Mouse (Mus musculus): ENCODE results near the gene Anks1b.
"Not testable (repeated sequence)": the region's sequence is repeated elsewhere in the genome, so short reads cannot be mapped to it uniquely, and the experiment has no call there.

The Anks1b gene

DNA sequence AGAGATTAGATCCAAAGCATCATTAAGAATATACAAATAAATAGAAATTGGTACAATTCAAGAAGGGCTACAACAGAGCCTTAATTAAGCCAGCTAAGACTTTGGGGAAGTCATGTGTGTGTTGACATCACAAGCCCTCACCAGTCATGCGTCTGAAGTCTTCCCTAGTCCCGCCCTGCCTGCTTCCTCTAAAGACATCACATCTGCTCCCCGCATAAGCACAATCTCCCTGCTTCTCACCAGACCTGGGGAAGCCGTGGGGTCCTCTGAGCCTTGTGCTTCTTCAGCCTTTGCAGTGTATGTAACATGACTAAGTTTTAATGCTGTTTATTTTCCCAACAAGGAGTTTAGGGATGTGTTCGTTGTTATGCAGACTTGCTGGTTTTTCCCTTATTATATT is 706.7 kb downstream of the Anks1b start:
- no peak for DNase-seq

DNA sequence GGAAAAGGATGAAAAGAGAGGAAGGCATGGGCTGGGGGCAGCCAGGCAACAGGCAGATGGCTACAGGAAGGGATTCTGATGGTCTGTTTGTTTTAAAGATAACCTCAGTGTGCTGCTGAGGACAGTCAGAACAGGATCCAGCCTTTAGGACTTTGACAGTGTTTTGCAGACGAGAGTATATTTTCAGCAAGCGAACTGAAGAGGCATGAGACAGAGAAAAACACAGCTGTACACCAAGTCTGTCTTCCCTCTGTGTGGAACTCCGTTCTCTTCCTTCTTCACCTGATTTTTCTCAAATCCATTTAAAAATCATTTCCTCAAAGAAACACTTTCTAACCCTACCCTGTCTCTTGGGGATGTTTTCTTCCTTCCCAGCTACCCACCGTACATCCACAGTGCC is 710.7 kb downstream of the Anks1b start:
- no peak for DNase-seq

DNA sequence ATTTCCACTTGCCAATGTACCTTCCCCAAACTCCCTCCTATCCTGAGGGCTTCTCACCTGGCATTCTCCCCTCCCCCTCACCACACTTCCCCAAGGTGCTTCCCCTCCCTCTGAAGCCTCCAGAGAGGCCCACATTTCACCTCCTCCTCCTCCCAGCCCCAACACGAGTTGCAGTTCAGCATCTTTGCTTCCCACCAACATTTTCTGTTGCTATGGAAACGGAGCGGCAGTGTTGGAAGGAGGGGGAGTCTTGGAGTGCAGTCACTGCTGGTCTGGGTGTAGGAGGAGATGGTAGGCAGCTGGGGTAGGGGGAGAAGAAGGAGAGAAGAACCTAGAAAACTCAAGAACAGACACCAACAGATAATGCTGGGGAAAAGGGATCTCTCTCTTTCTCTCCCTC is 722.8 kb downstream of the Anks1b start:
- no peak for DNase-seq

DNA sequence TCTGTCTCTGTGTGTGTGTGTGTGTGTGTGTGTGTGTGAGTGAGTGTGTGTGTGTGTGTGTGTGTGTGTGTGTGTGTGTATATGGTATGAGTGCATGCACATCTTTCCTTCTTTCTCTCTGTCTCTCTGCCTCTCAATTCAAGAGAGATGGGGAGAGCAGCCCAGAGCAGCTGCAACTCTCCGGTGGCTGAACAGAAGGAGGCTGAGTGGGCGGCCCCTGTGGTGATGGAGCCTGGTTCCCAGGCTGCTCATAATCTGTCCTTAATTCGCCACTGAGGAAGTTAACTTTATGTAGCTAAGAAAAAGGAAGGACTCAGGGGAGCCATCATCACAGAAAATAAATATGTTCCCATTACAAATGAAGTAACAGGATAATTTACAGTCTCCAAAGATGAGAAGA is 723.3 kb downstream of the Anks1b start:
- peak; percentile 63 to 73 for DNase-seq

DNA sequence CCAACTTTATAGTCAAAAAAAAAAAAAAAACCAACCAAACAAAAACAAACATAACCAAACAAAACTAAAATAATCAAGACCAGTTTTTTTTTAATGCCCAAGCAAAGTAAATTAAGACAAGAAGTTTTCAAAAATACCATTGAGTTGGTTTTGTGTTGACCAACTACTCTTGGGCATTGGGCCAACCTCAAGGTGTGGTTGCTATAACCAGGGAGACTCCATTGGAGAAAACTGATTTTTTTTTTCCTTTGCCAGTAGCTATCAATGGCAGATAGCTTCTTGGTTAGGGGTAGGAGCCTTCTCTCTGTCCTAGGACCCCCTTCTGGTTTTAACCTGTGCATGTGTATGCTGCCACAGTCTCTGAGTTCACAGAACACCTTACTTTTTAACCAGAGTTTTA is 725.8 kb downstream of the Anks1b start:
- peak in 1 of 2 experiments; percentile 53 for DNase-seq

DNA sequence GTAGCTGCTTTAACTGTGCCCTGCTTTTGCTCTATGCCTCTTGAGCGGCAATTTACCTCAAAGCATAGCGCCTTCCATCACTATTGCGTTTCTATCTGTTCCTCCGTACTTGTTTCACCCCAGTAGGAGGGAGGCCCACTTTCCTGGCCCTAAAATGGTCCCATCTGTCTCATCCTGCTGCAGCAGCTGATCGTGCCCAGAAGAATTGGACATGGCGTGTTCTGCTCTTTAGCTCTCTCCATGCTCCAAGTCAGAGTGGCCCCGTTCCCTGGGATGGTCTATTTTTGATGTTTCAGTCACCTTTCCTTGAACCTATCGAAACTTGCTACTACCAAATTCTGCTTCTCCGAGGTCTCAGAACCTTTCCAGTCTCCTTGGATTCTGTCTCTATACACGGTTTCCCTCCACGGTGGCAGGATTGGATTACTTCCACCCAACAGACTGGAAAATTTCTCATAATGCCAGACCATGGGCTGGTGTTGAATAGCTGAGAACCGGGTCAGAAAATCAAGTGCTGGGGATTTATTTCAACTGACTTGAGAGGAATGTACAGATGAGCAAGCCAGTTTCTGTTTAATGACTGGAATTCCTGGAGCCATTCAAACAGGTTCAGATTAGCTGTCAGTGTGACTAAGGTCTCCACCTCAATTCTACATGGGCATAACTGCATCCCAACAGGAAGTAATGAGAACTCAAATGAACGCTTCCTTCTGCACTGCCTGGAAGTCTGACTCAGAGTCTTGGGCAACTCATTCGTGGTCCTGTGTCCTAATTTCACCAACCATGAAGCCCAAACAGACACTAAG is 726.6 kb downstream of the Anks1b start:
- DNase-seq, result peak; percentile 84 to 89

DNA sequence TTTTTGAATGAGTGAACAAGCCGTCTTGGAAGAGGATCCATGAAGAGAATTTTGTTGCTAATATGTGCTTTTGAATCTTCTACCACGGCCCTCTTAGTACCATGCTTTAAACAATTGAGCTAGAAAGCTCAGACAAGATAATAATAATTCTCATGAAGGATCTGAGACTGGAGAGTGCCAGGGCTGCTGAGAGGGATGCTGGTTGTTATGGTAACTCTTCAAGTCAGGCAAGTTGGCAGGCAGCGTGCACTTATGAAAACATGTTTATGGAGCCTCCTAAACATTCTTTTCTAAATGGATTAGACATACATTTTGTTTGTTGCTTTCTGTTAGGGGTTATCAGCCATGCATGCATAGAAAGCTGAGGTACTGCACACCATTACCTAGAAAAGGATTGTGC is 734.3 kb downstream of the Anks1b start:
- DNase-seq, result no peak

DNA sequence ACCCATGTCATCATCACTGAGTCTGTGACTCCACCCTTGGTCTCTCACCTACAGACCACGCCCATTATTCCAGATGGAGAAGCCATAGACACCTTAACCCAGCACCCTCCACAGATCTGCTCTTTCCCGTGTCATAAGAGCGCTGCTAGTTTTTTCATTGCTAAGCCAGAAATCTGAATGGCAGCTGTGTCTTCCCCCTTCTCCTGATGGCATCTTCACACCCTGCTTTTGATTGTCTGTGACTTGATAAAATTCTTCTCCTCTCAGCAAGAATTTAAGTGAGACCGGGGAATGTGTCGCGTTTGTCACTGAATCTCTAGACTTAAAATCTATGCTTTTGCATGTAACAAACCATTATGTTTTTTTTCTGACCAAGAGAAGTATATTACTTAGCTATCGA is 736.1 kb downstream of the Anks1b start:
- no peak for DNase-seq

DNA sequence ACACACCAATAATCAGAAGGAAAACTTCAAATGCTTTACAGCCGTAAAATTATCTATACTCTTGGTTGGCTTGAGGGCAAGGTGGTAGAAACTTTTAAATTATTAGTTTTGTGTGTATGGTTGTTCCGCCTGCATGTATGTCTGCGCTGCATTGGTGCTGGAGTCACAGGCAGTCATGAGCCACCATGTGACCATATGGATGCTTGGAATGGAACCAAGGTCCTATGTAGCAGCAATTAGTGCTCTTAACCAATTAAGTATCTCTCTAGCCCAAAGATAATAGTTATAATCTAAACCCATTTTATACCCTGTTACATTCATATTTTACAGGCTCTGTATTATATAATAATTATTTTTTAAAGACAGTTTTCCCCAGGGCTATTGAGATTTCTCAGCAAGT is 739.7 kb downstream of the Anks1b start:
- no peak for DNase-seq

DNA sequence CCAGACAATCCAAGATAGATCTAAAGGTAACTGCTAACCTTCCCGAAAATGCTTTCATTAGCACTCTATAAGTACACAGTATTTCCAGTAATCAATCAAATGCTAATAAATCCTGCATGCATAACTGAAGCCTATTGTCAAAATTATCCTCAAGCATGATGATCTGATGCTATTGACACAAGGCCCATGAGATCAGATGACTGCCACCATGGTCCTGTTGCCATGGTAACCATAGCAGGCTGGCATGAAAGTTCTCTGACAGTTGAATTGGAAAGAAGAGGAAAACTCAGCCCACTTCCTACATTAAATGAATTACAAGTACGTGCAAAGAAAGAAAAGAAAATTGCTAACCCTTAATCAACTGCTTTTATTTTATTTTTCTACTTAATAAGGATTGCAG is 741.9 kb downstream of the Anks1b start:
- DNase-seq, result no peak

DNA sequence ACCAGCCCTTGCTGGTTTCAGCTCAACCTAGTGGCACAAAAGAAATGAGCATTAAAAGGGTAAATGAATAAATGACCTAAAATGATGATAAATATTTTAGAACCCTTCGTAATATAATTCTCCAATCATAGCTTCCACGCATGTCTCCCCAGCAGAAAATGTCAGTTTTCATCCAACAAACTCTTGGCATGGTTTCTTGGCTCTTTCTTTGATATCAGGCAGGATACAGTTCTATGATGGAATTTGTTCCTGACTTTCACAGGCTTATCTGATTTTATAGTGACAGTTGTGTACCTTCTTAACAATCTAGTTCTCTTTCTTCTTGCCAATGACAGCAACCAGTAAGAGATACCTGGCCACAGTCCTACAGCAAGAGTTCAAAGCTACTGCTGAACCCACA is 743.3 kb downstream of the Anks1b start:
- DNase-seq, result no peak

DNA sequence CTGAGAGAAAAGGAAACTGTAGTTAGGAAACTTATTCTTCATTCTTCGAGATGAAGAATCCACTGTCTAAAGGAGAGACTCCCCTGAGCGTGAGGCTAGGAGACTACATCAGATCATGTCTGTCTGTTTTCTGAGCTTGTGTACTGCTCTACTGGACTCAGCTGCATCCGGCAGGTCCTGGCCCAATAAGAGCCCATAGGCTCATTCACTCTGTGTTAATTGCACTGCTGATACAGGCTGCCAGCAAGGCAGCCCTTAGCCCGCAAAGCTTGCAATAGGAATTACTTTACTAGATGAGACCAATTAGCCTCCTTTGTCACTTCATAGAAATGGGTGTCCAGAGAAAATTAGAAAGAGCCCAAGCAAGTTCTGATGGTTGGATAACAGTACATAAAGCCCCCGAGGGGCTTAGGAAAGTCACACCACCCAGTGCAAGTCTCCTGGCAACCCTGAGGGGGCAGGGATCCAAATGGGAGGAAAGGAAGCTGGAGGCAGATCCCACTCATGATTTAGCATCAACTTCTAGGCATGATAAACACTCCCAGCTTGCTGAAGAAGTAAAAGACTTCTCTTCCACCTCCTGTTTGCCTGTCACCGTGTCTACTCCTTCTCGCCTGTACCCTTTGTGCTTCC is 744.5 kb downstream of the Anks1b start:
- DNase-seq, result no peak

DNA sequence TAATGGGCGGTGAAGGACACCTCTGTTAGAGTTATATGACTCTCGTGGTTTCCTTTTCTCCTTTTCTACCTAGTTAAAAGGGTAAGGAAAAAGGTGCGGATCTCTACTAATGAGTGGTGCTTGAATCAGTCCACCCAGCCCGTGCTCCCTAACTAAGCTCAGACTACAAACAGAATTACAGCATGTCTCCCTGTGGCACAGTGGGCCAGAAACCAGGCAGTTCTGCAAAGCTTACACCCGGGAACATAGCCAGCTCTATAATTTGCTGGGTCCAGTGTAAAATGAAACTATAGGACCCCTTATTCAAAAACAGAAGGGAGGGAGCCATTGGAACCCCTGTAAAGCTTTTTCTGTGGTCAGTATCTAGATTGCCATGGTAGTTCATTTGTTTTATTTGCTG is 754.2 kb downstream of the Anks1b start:
- no peak for DNase-seq

DNA sequence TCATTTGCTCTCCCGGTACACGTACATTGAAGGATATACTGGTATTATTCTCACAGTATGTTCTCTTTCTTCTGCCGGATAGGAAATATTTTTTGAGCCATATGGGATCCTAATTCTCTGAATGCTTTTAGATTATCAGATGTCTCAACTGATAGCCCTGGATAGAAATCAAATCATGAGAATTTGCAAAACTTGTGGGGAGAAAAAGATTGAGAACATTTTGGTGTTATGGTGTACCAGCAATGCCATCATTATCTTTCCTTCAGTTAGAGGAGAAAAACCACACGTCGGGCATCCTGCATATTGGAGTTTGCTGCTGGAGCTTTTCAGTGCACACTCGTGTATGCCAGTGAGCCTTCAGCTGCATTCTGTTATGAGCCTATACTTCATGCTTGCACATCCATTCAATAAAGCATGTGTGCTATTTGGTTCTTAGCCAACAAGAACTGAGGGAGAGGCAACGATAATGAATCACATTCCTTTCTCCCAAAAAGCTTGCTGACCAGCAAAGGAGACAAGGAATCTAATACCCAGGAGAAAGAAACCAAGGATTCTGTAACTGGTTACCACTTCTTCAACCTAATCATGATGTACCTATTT is 756.9 kb downstream of the Anks1b start:
- DNase-seq, result no peak

DNA sequence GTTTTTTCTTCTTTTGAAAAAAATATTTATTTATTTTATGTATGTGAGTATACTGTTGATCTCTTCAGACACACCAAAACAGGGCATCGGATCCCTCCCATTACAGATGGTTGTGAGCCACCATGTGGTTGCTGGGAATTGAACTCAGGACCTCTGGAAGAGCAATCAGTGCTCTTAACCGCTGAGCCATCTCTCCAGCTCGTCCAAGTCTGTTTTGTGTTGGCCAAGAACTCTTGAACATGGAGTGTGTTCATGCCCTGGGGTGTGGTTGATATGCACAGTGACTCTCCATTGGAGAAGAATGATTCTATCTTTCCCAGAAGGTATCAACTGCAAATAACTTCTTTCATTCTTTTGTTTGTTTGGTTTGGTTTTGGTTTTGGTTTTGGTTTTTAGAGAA is 757.5 kb downstream of the Anks1b start:
- not testable (repeated sequence) for DNase-seq

DNA sequence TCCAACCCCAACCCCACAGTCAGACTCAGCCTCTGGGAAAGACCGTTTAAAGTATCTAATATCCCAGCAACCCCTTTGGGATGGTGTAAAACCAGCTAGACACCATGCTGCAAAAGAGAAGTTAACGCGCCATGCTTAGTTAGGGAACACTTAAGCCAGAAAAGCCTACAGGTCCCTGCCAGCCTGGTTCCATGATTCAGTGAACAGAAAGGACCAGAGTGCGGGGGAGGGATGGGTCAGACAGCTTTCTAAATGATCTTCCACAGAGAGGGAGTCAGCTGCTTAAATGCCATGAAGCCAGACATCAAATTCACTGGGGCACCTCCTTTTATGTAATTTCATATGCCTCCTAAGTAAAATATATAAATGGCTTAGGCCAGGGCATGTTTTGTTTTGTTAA is 764.0 kb downstream of the Anks1b start:
- peak; percentile 31 to 45 for DNase-seq

DNA sequence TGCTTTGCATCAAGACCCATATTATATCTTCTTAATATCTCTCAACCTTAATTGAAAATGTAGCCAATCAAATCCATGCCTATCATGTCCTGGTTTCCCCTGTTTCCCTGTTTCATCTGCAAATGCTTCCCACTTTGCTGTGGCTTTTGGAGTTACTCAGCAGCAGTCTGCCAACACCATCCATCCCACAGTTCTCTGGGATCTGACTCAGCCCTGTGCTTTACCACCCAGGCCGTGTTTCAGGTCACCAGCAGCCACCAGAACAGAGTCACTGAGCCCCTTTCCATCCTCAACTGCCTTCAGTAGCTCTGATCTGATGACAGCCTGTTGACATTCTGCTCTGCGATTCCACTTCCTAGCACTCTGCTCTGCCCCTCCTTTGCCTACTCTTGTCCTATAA is 776.4 kb downstream of the Anks1b start:
- DNase-seq, result no peak

DNA sequence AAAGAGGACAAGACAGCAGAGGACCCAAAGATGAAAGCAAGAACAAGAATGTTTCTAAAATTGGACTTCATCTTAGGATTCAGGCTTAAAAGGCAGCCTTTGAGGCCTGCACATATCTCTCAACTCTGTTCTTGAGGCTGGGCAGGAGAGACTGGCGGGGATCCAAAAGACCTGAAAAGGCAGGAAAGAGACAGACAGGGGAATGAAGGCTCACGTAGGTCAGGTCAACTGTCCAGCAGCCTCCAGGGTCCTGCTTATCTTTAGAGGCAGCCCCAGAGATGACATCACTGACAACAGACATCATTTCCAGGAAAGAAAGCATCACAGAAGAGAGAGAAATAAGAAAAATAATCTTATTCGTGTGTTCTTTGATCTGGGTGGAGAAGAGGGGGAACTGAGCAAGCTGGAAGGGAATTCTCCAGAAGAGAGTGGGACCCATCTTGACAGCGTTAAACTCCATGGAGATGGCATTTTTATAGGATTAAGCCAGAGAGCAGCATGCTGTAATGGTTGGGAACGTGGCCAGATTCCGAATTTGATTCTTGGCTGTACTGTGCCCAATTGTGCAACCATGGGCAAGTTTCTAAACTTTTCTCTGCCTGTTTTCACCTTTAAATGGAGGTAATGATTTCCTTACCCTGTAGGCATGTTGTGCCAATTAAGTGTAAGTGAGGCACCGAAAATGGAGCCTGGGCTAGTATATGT is 784.3 kb downstream of the Anks1b start:
- peak; percentile 67 to 84 for DNase-seq

DNA sequence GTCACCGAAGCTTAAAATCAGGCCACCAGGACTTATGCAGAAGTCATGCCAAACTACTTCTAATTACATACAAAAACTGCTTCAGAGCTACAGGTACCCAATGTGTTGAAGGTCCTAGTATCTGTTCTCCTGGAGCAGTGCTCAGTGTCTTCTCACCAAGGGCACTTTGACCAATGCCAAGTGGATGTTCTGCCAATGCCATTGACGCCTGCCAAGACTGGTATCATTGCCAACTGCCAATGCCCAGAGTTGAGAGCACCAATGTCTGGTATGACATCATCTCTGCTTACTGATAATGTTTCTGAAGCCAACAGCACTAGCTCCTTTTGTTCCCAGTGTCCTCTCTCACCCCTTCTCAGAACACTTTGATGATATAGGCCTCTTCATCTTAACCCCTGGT is 793.4 kb downstream of the Anks1b start:
- DNase-seq, result peak; percentile 96 to 97

DNA sequence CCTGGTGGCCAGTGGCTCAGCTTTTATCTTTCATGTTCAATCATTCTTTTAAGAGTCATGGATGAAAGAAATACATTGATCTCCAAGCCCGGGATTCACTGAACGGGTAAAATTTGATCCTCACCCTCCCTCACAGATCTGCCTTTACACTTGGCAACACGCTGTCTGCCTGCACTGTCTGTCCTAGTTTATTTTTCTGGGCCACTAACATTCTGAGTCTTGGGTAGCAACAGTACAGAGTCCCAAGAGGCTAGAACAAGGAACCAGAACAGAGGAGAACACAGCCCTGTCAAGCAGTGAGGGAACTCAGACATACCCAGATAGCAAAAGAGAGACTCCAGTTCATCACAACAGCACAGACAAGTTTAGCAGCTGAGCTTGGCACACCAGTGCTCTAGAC is 797.0 kb downstream of the Anks1b start:
- peak in 1 of 2 experiments; percentile 38 for DNase-seq

DNA sequence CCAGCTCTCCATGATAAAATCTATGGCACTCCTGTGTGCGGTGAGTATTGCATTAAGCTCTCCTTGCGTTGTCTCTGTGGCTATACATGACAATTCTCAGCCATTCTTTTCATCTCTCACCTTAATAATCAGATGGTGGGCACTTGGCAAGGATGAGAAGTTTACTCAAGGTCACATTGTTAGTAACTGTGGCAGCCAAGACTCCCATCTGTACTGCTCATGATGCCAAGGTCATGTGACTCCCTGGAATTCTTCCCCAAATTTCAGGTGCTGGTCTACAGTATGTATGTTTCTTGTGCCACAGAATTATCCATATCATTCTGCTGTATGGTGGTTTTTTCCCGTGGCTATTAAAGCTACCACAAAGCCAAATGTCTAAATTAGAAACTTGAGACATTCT is 798.8 kb downstream of the Anks1b start:
- DNase-seq, result peak; percentile 75 to 78

DNA sequence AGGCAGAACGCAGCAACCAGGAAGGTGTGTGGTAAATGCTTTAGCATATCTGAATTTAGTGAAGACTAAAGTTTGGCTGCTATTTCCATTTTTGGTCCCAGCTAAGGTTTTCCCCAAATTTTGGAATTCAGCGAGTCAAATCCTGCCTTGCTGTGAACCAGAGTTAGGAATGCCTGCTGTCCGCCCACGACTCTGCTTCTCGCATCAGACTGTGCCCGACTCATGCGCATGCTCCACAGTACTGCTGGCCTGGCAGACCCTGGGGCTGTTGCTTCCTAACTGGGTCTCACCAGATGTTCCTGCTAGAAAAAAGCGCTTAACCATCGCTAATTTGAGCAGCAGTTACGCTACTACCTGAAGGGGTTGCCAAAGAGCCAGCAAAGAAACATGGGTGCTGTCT is 801.1 kb downstream of the Anks1b start:
- peak; percentile 45 to 51 for DNase-seq

DNA sequence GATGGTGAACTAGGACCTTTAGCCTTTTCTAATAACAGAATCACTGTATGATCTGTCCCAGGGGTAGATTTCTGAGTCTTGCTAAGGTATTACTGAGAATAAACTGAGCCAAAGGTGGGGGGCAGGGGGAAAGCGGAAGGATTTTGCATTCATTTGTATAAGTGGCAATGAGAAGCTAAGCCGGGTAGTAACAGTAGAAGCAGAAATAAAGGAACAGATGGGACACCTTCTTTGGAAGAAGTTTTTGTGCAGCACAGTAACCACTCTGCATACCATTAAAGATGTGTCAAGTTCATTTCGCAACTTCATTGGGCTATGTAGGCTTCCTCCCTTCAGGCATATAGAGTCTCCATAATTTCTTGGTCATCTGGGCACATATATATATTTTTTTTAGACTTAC is 804.1 kb downstream of the Anks1b start:
- no peak for DNase-seq

All from cerebellum, postnatal 25 days (tissue).